Mouse (Mus musculus): ENCODE data around the gene Hnrnpa0. TPM values are rescaled to one million over a fixed set of nuclear protein-coding genes. Genes with fewer than 3 reads are reported as not detected.

Hnrnpa0 gene
- polyA plus RNA-seq, 1 experiment from 2014 or later: 24.6 TPM

GRCm38 (mm10) chr13:58158099-58158912, 29.9 kb upstream of the Hnrnpa0 start:
- 4% methylated on average over 16 of the region's 16 CpGs for WGBS
- peak; percentile 92 for DNase-seq (ENCODE audit: low spot score)
- TF ChIP-seq EP300 (optimal IDR thresholded peaks at IDR 0.05) (no peak), CTCF (IDR thresholded peaks at IDR 0.05; ENCODE audit: low read depth) (peak; percentile 94)
- no peaks in the 10 kb centered on the region for H3K9me3 ChIP-seq (ENCODE audit: control insufficient read depth, low read length)
- peaks cover 14% of the 10 kb centered on the region for H3K36me3 ChIP-seq (ENCODE audit: control insufficient read depth, insufficient read depth, low read length)
- H3K4me2 ChIP-seq (replicated peaks; ENCODE audit: low read depth): peak overlapping the region; percentile 99
- H3K27ac ChIP-seq (replicated peaks): peak overlapping the region; percentile 82
- no peaks in the 10 kb centered on the region for H3K4me1 ChIP-seq (replicated peaks; ENCODE audit: control insufficient read depth, insufficient read depth)
- peak overlapping the region; percentile 82 for H3K4me3 ChIP-seq (ENCODE audit: low read depth, low read length)
- ATAC-seq (ENCODE audit: low FRiP score, low TSS enrichment): peak; percentile 79
- peak overlapping the region; percentile 75 for H3K9ac ChIP-seq (ENCODE audit: low read length)
- H3K27me3 ChIP-seq (ENCODE audit: control insufficient read depth, insufficient read depth, low read length): no peaks in the 10 kb centered on the region

GRCm38 (mm10) chr13:58157447-58158098, 29.2 kb upstream of the Hnrnpa0 start, which contains the start of gene Idnk:
TSS of gene Idnk (plus strand) at chr13:58157649.
- ATAC-seq (ENCODE audit: low FRiP score, low TSS enrichment) (peak; percentile 93), DNase-seq (ENCODE audit: low spot score) (peak; percentile 94)
- H3K36me3 ChIP-seq (ENCODE audit: control insufficient read depth, insufficient read depth, low read length): peaks cover 10% of the 10 kb centered on the region
- H3K9ac ChIP-seq (ENCODE audit: low read length): peak within 1 kb of the TSS; percentile 75
- H3K4me2 ChIP-seq (replicated peaks; ENCODE audit: low read depth): peak within 1 kb of the TSS; percentile 99
- no peaks in the 10 kb centered on the region for H3K27me3 ChIP-seq (ENCODE audit: control insufficient read depth, insufficient read depth, low read length)
- H3K4me3 ChIP-seq (ENCODE audit: low read depth, low read length): peak within 1 kb of the TSS; percentile 82
- H3K4me1 ChIP-seq (replicated peaks; ENCODE audit: control insufficient read depth, insufficient read depth): no peaks in the 10 kb centered on the region
- WGBS: under 1% methylated on average over 30 of the region's 30 CpGs
- H3K9me3 ChIP-seq (ENCODE audit: control insufficient read depth, low read length): no peaks in the 10 kb centered on the region
- peak within 1 kb of the TSS; percentile 82 for H3K27ac ChIP-seq (replicated peaks)
- TF ChIP-seq CTCF (IDR thresholded peaks at IDR 0.05; ENCODE audit: low read depth): peak; percentile 61
- TF ChIP-seq EP300 (optimal IDR thresholded peaks at IDR 0.05): no peak

DNA sequence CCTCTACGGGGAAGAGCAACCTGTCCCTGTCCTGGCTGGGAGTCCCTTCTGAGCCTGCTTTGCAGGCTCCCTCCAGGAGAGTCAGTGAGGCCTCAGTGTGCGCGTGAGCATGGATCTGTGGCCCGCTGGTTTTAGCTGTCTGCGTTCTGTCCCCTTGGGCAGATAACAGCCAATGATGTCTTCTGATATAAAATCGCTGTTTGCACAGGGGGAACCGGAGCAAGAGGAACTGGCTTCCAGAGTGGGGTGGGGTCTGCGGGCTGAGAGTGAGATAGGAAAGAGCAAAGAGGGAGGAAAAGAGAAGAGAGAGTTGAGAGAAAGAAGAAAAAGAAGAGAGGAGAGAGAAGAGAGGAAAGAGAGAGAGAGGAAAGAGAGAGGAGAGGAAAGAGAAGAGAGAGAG, 28.7 kb upstream of the Hnrnpa0 start:
- H3K9ac ChIP-seq (ENCODE audit: low read length): peak overlapping the region; percentile 75; the same call in 1 of the 2 replicates
- no peak for TF ChIP-seq EP300 (optimal IDR thresholded peaks at IDR 0.05)
- no peak for ATAC-seq (ENCODE audit: low FRiP score, low TSS enrichment)
- H3K9me3 ChIP-seq (ENCODE audit: control insufficient read depth, low read length): no peaks in the 10 kb centered on the region
- WGBS: 17% methylated on average over 8 of the region's 8 CpGs
- H3K36me3 ChIP-seq (ENCODE audit: control insufficient read depth, insufficient read depth, low read length): peaks cover 6% of the 10 kb centered on the region; the same call in 1 of the 2 replicates
- no peak for DNase-seq (ENCODE audit: low spot score)
- peak overlapping the region; percentile 99 for H3K4me2 ChIP-seq (replicated peaks; ENCODE audit: low read depth)
- no peaks in the 10 kb centered on the region for H3K27me3 ChIP-seq (ENCODE audit: control insufficient read depth, insufficient read depth, low read length)
- peak overlapping the region; percentile 82 for H3K4me3 ChIP-seq (ENCODE audit: low read depth, low read length)
- H3K27ac ChIP-seq (replicated peaks): no peak overlapping the region
- H3K4me1 ChIP-seq (replicated peaks; ENCODE audit: control insufficient read depth, insufficient read depth): no peaks in the 10 kb centered on the region

GRCm38 (mm10) chr13:58156031-58156430, 27.7 kb upstream of the Hnrnpa0 start:
- Histone ChIP-seq H3K4me1 (replicated peaks; ENCODE audit: control insufficient read depth, insufficient read depth) (no peaks in the 10 kb centered on the region), H3K4me3 (ENCODE audit: low read depth, low read length) (no peak overlapping the region), H3K27ac (replicated peaks) (no peak overlapping the region), H3K36me3 (ENCODE audit: control insufficient read depth, insufficient read depth, low read length) (peaks cover 6% of the 10 kb centered on the region; the same call in 1 of the 2 replicates), H3K27me3 (ENCODE audit: control insufficient read depth, insufficient read depth, low read length) (no peaks in the 10 kb centered on the region), H3K9ac (ENCODE audit: low read length) (no peak overlapping the region), H3K9me3 (ENCODE audit: control insufficient read depth, low read length) (no peaks in the 10 kb centered on the region), H3K4me2 (replicated peaks; ENCODE audit: low read depth) (no peak overlapping the region)
- ATAC-seq (ENCODE audit: low FRiP score, low TSS enrichment): no peak
- TF ChIP-seq EP300 (optimal IDR thresholded peaks at IDR 0.05): no peak
- TF ChIP-seq CTCF (IDR thresholded peaks at IDR 0.05; ENCODE audit: low read depth): no peak
- WGBS: 91% methylated on average over 2 of the region's 2 CpGs
- no peak for DNase-seq (ENCODE audit: low spot score)

DNA sequence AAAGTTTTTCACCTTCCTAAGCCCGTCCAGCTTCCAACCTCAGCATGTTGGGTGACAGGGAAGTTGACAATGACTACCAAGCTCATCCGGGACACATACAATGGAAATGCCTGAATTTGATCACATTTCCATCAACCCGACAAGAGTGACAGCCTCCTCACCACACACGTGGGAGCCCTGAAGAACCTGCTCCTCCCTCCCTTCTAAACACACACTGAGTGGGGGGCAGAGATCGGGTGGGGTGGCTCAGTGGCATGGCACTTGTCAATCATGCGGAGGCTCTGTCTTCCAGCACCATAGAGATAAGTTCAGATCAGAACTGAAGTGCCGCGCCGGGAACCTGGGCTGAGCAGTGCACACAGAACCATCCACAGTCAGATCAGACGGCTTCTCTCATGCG, 22.1 kb upstream of the Hnrnpa0 start:
- Histone ChIP-seq H3K4me3 (ENCODE audit: low read depth, low read length) (no peak overlapping the region), H3K4me1 (replicated peaks; ENCODE audit: control insufficient read depth, insufficient read depth) (no peaks in the 10 kb centered on the region), H3K9ac (ENCODE audit: low read length) (no peak overlapping the region), H3K27ac (replicated peaks) (no peak overlapping the region), H3K9me3 (ENCODE audit: control insufficient read depth, low read length) (no peaks in the 10 kb centered on the region), H3K4me2 (replicated peaks; ENCODE audit: low read depth) (no peak overlapping the region), H3K36me3 (ENCODE audit: control insufficient read depth, insufficient read depth, low read length) (no peaks in the 10 kb centered on the region), H3K27me3 (ENCODE audit: control insufficient read depth, insufficient read depth, low read length) (no peaks in the 10 kb centered on the region)
- DNase-seq (ENCODE audit: low spot score): no peak
- no peak for TF ChIP-seq CTCF (IDR thresholded peaks at IDR 0.05; ENCODE audit: low read depth)
- no peak for ATAC-seq (ENCODE audit: low FRiP score, low TSS enrichment)
- WGBS: 71% methylated on average over 11 of the region's 11 CpGs

- no peak for ATAC-seq (ENCODE audit: low FRiP score, low TSS enrichment)
- Histone ChIP-seq H3K9me3 (ENCODE audit: control insufficient read depth, low read length) (no peaks in the 10 kb centered on the region), H3K4me1 (replicated peaks; ENCODE audit: control insufficient read depth, insufficient read depth) (no peaks in the 10 kb centered on the region), H3K36me3 (ENCODE audit: control insufficient read depth, insufficient read depth, low read length) (no peaks in the 10 kb centered on the region), H3K9ac (ENCODE audit: low read length) (no peak overlapping the region), H3K4me3 (ENCODE audit: low read depth, low read length) (no peak overlapping the region), H3K27ac (replicated peaks) (no peak overlapping the region), H3K4me2 (replicated peaks; ENCODE audit: low read depth) (no peak overlapping the region), H3K27me3 (ENCODE audit: control insufficient read depth, insufficient read depth, low read length) (no peaks in the 10 kb centered on the region)
- DNase-seq (ENCODE audit: low spot score): no peak
- TF ChIP-seq EP300 (optimal IDR thresholded peaks at IDR 0.05) (no peak), CTCF (IDR thresholded peaks at IDR 0.05; ENCODE audit: low read depth) (no peak)
- 75% methylated on average over 3 of the region's 3 CpGs for WGBS
Observed at GRCm38 (mm10) chr13:58149629-58150028, 21.3 kb upstream of the Hnrnpa0 start.

All from stomach, postnatal 0 days (tissue).